Mouse (Mus musculus) myocyte (in vitro differentiated cells): Measurements from ENCODE around the gene Paf1.

Experiments
- POLR2A ChIP-seq: IDR thresholded peaks from one replicate; pipeline ENCODE4 v1.6.1; 2011; ENCODE audit warnings: low read depth, mild to moderate bottlenecking, control low read depth, moderate library complexity; ENCODE audit not compliant: insufficient read length
- POLR2AphosphoS2 ChIP-seq: IDR thresholded peaks from one replicate; pipeline ENCODE4 v1.6.1; 2011; ENCODE audit warnings: low read depth, control low read depth; ENCODE audit not compliant: insufficient read length
- TCF12 ChIP-seq: IDR thresholded peaks from one replicate; pipeline ENCODE4 v1.6.1; 2011; ENCODE audit warnings: mild to moderate bottlenecking, control low read depth; ENCODE audit not compliant: poor library complexity, insufficient read depth, severe bottlenecking
- USF1 ChIP-seq: IDR thresholded peaks from one replicate; pipeline ENCODE4 v1.6.1; 2011; ENCODE audit warnings: low read depth, mild to moderate bottlenecking, control low read depth, moderate library complexity

GRCm38 (mm10) chr7:28441776-28442485 lies 49.2 kb downstream of the Paf1 start:
- TF ChIP-seq POLR2A, result no peak
- TF ChIP-seq USF1, result no peak
- TF ChIP-seq POLR2AphosphoS2, result no peak
- TF ChIP-seq TCF12, result no peak
